Mouse (Mus musculus): ENCODE measurements at regions not wholly inside any gene's neighbourhood (a gene's known extent, or its start where the extent isn't known, plus 50 kb on each side); places are given as distances from the start of the nearest gene placed in this dataset.

DNA sequence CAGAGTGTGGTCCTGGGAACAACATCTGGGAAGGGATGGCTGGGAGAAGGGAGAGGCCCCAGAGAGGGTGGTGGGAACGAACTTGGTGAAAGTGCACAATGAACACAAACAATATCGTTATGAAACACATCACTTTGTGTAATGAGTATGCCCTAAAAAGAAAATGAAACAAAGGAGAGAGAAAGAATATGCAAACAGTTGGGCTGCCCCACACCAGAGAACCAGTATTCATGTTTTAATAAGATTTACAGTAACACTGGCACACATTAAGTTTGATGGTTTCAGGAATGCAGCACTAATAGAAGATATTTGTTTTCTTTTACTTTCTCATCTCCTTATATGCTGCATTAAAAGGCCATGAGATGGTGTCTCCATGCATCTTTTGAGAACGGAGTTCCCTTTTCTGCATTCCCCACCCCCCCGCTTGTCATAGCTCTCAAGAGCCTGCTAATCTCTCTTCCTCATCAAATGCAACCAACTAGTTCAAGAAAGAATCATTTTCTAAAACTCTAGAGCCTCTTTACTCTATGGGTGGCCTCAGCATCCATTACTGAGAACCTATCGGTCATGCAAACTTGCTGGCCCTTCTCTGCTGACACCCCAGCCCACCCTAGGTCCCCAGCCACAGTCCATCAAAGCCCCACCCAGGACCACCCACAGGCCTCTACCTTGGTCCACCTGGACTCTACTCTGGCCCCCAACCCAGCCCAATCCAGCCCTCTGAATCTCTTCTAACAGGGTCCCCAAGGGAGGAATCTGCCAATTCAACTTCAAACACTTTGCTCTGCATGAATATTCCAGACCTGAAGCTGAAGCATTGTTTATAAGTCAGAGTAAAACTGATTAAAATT is 379.0 kb upstream of the Nrp1 start (continued):
- TF ChIP-seq CTCF (IDR thresholded peaks at IDR 0.05 in 2 of 3, conservative IDR thresholded peaks at IDR 0.05 in 1 of 3; ENCODE audit: control insufficient read depth in 1 of 3, insufficient read depth in 1 of 3, low read depth in 2 of 3, low read length in 3 of 3, poor library complexity in 1 of 3, severe bottlenecking in 1 of 3) (no peak), MXI1 (IDR thresholded peaks at IDR 0.05; ENCODE audit: low read depth, low read length) (no peak), POLR2AphosphoS5 (IDR thresholded peaks at IDR 0.05; ENCODE audit: borderline replicate concordance, low read depth, low read length) (no peak), HCFC1 (IDR thresholded peaks at IDR 0.05; ENCODE audit: low read depth, low read length) (no peak)

DNA sequence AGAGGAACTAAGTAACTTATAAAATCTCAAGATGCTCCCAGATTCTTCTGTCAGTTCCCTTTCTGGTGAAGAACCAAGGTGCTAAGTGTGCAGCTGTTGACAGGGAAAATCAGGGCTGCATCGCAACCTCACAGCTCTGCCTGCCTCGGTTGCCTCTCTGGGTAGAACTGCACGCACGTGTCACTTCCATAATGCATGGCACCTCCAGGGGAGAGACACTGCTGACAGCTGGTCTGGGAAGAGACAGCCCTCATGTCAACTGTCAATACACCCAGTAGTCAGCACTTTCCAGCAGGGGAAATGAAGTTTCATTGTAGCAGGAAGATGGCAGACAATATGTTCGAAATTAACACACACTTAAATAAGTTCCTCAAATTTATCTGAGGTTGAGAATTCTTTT is 376.2 kb upstream of the Nrp1 start:
- no peak for DNase-seq (ENCODE audit: low read depth, low spot score)
- H3K9me3 ChIP-seq (replicated peaks; ENCODE audit: insufficient read depth, low read length): no peaks in the 10 kb centered on the region
- H3K36me3 ChIP-seq (ENCODE audit: control insufficient read depth in 1 of 2, insufficient read depth in 2 of 2, low read length in 2 of 2): no peaks in the 10 kb centered on the region
- no peak for TF ChIP-seq EP300 (IDR thresholded peaks at IDR 0.05; ENCODE audit: low read depth in 1 of 2, low read length in 2 of 2)
- TF ChIP-seq TAL1 (IDR thresholded peaks at IDR 0.05; ENCODE audit: low read length): no peak
- TF ChIP-seq CTCF (IDR thresholded peaks at IDR 0.05 in 2 of 3, conservative IDR thresholded peaks at IDR 0.05 in 1 of 3; ENCODE audit: control insufficient read depth in 1 of 3, insufficient read depth in 1 of 3, low read depth in 2 of 3, low read length in 3 of 3, poor library complexity in 1 of 3, severe bottlenecking in 1 of 3): no peak
- no peak for TF ChIP-seq ZMIZ1 (IDR thresholded peaks at IDR 0.05; ENCODE audit: low read depth, low read length)
- TF ChIP-seq CHD2 (IDR thresholded peaks at IDR 0.05; ENCODE audit: low read length): no peak
- no peak for TF ChIP-seq NELFE (IDR thresholded peaks at IDR 0.05; ENCODE audit: low read depth, low read length)
- TF ChIP-seq ZNF384 (IDR thresholded peaks at IDR 0.05; ENCODE audit: low read depth, low read length): no peak
- TF ChIP-seq ETS1 (IDR thresholded peaks at IDR 0.05; ENCODE audit: low read depth, low read length): no peak
- TF ChIP-seq E2F4 (IDR thresholded peaks at IDR 0.05; ENCODE audit: borderline replicate concordance, low read depth, low read length): no peak
- TF ChIP-seq MXI1 (IDR thresholded peaks at IDR 0.05; ENCODE audit: low read depth, low read length): no peak
- no peak for TF ChIP-seq NRF1 (IDR thresholded peaks at IDR 0.05; ENCODE audit: insufficient read depth, low read depth, low read length, poor library complexity, severe bottlenecking)
- TF ChIP-seq USF1 (IDR thresholded peaks at IDR 0.05; ENCODE audit: low read depth, low read length): no peak
- TF ChIP-seq ELF1 (IDR thresholded peaks at IDR 0.05; ENCODE audit: low read depth, low read length): no peak
- no peak for TF ChIP-seq UBTF (IDR thresholded peaks at IDR 0.05; ENCODE audit: borderline replicate concordance, insufficient read depth, low read depth, low read length)
- no peak overlapping the region for H3K9ac ChIP-seq (ENCODE audit: control insufficient read depth, low read depth, low read length, poor library complexity, severe bottlenecking)
- H3K27me3 ChIP-seq (ENCODE audit: control insufficient read depth in 1 of 2, insufficient read depth in 2 of 2, low read length in 2 of 2): no peaks in the 10 kb centered on the region
- no peak overlapping the region for H3K4me3 ChIP-seq (ENCODE audit: control insufficient read depth in 1 of 2, insufficient read depth in 1 of 2, low read depth in 2 of 2, low read length in 2 of 2)
- H3K4me1 ChIP-seq (ENCODE audit: control insufficient read depth in 1 of 2, insufficient read depth in 2 of 2, low read length in 2 of 2): no peaks in the 10 kb centered on the region
- H3K79me2 ChIP-seq (ENCODE audit: control insufficient read depth, insufficient read depth, low read length, poor library complexity): no peaks in the 10 kb centered on the region
- H3K27ac ChIP-seq (ENCODE audit: control insufficient read depth, low read depth, low read length): no peak overlapping the region

DNA sequence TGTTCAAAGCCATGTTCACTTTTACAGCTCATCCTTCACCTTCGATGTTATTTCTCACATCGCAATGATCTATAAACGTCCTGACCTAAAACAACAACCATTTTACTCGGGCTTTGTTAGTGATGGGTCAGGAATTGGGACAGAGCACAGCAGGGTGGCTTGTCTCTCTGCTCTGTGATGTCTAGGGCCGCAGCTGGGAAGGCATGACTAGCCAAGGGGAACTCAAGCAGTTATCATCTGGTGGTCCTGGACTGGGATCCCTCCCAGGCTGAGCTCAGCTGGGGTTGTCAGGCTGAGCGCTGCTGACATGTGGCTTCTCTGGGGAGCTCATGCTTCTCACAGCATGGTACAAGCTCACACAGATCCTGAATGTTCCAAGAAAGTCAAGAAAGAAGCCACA is 372.8 kb upstream of the Nrp1 start:
- no peak overlapping the region for H3K27ac ChIP-seq (ENCODE audit: control insufficient read depth, low read depth, low read length)
- DNase-seq (ENCODE audit: low read depth, low spot score): no peak
- no peaks in the 10 kb centered on the region for H3K36me3 ChIP-seq (ENCODE audit: control insufficient read depth in 1 of 2, insufficient read depth in 2 of 2, low read length in 2 of 2)
- H3K9me3 ChIP-seq (replicated peaks; ENCODE audit: insufficient read depth, low read length): no peaks in the 10 kb centered on the region
- H3K79me2 ChIP-seq (ENCODE audit: control insufficient read depth, insufficient read depth, low read length, poor library complexity): no peaks in the 10 kb centered on the region
- no peaks in the 10 kb centered on the region for H3K4me1 ChIP-seq (ENCODE audit: control insufficient read depth in 1 of 2, insufficient read depth in 2 of 2, low read length in 2 of 2)
- H3K9ac ChIP-seq (ENCODE audit: control insufficient read depth, low read depth, low read length, poor library complexity, severe bottlenecking): no peak overlapping the region
- no peak overlapping the region for H3K4me3 ChIP-seq (ENCODE audit: control insufficient read depth in 1 of 2, insufficient read depth in 1 of 2, low read depth in 2 of 2, low read length in 2 of 2)
- TF ChIP-seq ZMIZ1 (IDR thresholded peaks at IDR 0.05; ENCODE audit: low read depth, low read length): no peak
- TF ChIP-seq GABPA (IDR thresholded peaks at IDR 0.05; ENCODE audit: low read depth, low read length): no peak
- TF ChIP-seq RAD21 (IDR thresholded peaks at IDR 0.05; ENCODE audit: low read depth, low read length): no peak
- no peak for TF ChIP-seq TBP (IDR thresholded peaks at IDR 0.05; ENCODE audit: low read depth, low read length)
- no peak for TF ChIP-seq ZC3H11A (IDR thresholded peaks at IDR 0.05; ENCODE audit: low read depth, low read length)
- TF ChIP-seq EP300 (IDR thresholded peaks at IDR 0.05; ENCODE audit: low read depth in 1 of 2, low read length in 2 of 2): no peak
- no peak for TF ChIP-seq JUND (IDR thresholded peaks at IDR 0.05; ENCODE audit: low read depth, low read length)
- TF ChIP-seq ZKSCAN1 (IDR thresholded peaks at IDR 0.05; ENCODE audit: low read depth, low read length): no peak
- TF ChIP-seq MEF2A (IDR thresholded peaks at IDR 0.05; ENCODE audit: extremely low read depth, insufficient replicate concordance, low read depth, low read length, poor library complexity, severe bottlenecking): no peak
- no peak for TF ChIP-seq USF1 (IDR thresholded peaks at IDR 0.05; ENCODE audit: low read depth, low read length)
- no peak for TF ChIP-seq POLR2AphosphoS5 (IDR thresholded peaks at IDR 0.05; ENCODE audit: borderline replicate concordance, low read depth, low read length)
- TF ChIP-seq CHD1 (IDR thresholded peaks at IDR 0.05; ENCODE audit: low read depth, low read length): no peak
- no peak for TF ChIP-seq UBTF (IDR thresholded peaks at IDR 0.05; ENCODE audit: borderline replicate concordance, insufficient read depth, low read depth, low read length)
- TF ChIP-seq CHD2 (IDR thresholded peaks at IDR 0.05; ENCODE audit: low read length): no peak
- no peak for TF ChIP-seq KAT2A (conservative IDR thresholded peaks at IDR 0.05; ENCODE audit: low read depth, low read length)
- no peak for TF ChIP-seq MYB (IDR thresholded peaks at IDR 0.05; ENCODE audit: low read depth, low read length)
- no peaks in the 10 kb centered on the region for H3K27me3 ChIP-seq (ENCODE audit: control insufficient read depth in 1 of 2, insufficient read depth in 2 of 2, low read length in 2 of 2)
